ENCODE assay signal across 22 mouse cellular contexts in genomic region chr17:84869074-84869722, GRCm38 (mm10).
DNase-seq lines count a peak whose midpoint lies in the region; ATAC-seq and TF ChIP-seq lines count a peak whose summit lies in the region.
"Had no signal": no experiment of that assay in that cellular context is flagged by ENCODE, and none has a peak within 500 bp of the region (broad histone marks: within the 10 kb centered on the region; RNA-seq: fewer than 3 reads in every experiment).

No protein-coding gene starts in this region.

- H3K4me3 ChIP-seq in MEL (ENCODE audit: control insufficient read depth in 1 of 2, insufficient read depth in 1 of 2, low read depth in 2 of 2, low read length in 2 of 2): no peak overlapping the region
- H3K4me3 ChIP-seq: embryonic facial prominence, embryonic 12.5 days; embryonic facial prominence, embryonic 15.5 days; erythroblast, embryonic 14.5 days; forebrain, embryonic 13.5 days; heart, adult 2 months; hindbrain, embryonic 12.5 days; hindbrain, embryonic 15.5 days had no signal

- no peak for TF ChIP-seq CTCF in MEL (IDR thresholded peaks at IDR 0.05 in 2 of 3, conservative IDR thresholded peaks at IDR 0.05 in 1 of 3; ENCODE audit: control insufficient read depth in 1 of 3, insufficient read depth in 1 of 3, low read depth in 2 of 3, low read length in 3 of 3, poor library complexity in 1 of 3, severe bottlenecking in 1 of 3)

- no peak overlapping the region for H3K27ac ChIP-seq in MEL (ENCODE audit: control insufficient read depth, low read depth, low read length)
- H3K27ac ChIP-seq: embryonic facial prominence, embryonic 12.5 days; embryonic facial prominence, embryonic 15.5 days; forebrain, embryonic 13.5 days; heart, adult 2 months; hindbrain, embryonic 12.5 days; hindbrain, embryonic 15.5 days had no signal

- peak; percentile 65 for ATAC-seq in megakaryocyte progenitor cell, adult 5-6 weeks (replicated peaks; ENCODE audit: poor library complexity)
- no peak for ATAC-seq in cerebellum, adult (ENCODE audit: insufficient number of reproducible peaks, low FRiP score, low TSS enrichment)
- ATAC-seq: activated CD4-positive, CD25-positive, alpha-beta regulatory T cell, adult 4 months; forebrain, embryonic 13.5 days; forebrain, embryonic 16.5 days; intestine, postnatal 0 days had no signal

- TF ChIP-seq POLR2A in MEL (IDR thresholded peaks at IDR 0.05; ENCODE audit: control insufficient read depth in 1 of 2, insufficient read depth in 1 of 2, low read depth in 1 of 2, low read length in 2 of 2, poor library complexity in 1 of 2): no peak

- no peak for TF ChIP-seq RAD21 in MEL (IDR thresholded peaks at IDR 0.05; ENCODE audit: low read depth, low read length)

- H3K9me3 ChIP-seq in MEL (replicated peaks; ENCODE audit: insufficient read depth, low read length): no peaks in the 10 kb centered on the region
- H3K9me3 ChIP-seq: embryonic facial prominence, embryonic 12.5 days; embryonic facial prominence, embryonic 15.5 days; hindbrain, embryonic 12.5 days; hindbrain, embryonic 15.5 days had no signal

- peaks cover 0 to 2% of the 10 kb centered on the region in 2 experiments; a peak in 1 of 4 replicates for H3K27me3 ChIP-seq in MEL (ENCODE audit: control insufficient read depth in 1 of 2, insufficient read depth in 2 of 2, low read length in 2 of 2)
- H3K27me3 ChIP-seq: embryonic facial prominence, embryonic 15.5 days; forebrain, embryonic 13.5 days; hindbrain, embryonic 12.5 days; hindbrain, embryonic 15.5 days had no signal

- H3K36me3 ChIP-seq in MEL (ENCODE audit: control insufficient read depth in 1 of 2, insufficient read depth in 2 of 2, low read length in 2 of 2): no peaks in the 10 kb centered on the region
- H3K36me3 ChIP-seq: embryonic facial prominence, embryonic 12.5 days; embryonic facial prominence, embryonic 15.5 days; hindbrain, embryonic 12.5 days; hindbrain, embryonic 15.5 days had no signal

- TF ChIP-seq EP300 in MEL (IDR thresholded peaks at IDR 0.05; ENCODE audit: low read depth in 1 of 2, low read length in 2 of 2): no peak

- H3K4me1 ChIP-seq in MEL (ENCODE audit: control insufficient read depth in 1 of 2, insufficient read depth in 2 of 2, low read length in 2 of 2): no peaks in the 10 kb centered on the region; a peak in 1 of 4 replicates
- H3K4me1 ChIP-seq: embryonic facial prominence, embryonic 12.5 days; embryonic facial prominence, embryonic 15.5 days; forebrain, embryonic 13.5 days; hindbrain, embryonic 12.5 days; hindbrain, embryonic 15.5 days had no signal

- H3K9ac ChIP-seq in MEL (ENCODE audit: control insufficient read depth, low read depth, low read length, poor library complexity, severe bottlenecking): no peak overlapping the region
- H3K9ac ChIP-seq: embryonic facial prominence, embryonic 15.5 days; forebrain, embryonic 13.5 days; hindbrain, embryonic 12.5 days; hindbrain, embryonic 15.5 days had no signal

- H3K79me2 ChIP-seq in MEL (ENCODE audit: control insufficient read depth, insufficient read depth, low read length, poor library complexity): no peaks in the 10 kb centered on the region

- DNase-seq in MEL (ENCODE audit: low read depth, low spot score) (peak; percentile 45), MN1 (ENCODE audit: low spot score) (peak; percentile 19)
- no peak for DNase-seq in layer of hippocampus, postnatal 14 days (ENCODE audit: low spot score in 2 of 2)
- no peak for DNase-seq in left cerebral cortex, adult 9 months (ENCODE audit: low spot score in 2 of 2)
- DNase-seq: adrenal gland, adult 8-10 months; adrenal gland, postnatal 25 days; cerebellum, adult 18-20 months; cerebellum, adult 9-10 months; cerebellum, postnatal 14 days; gastrocnemius, postnatal 10 days; heart, adult 2 months had no signal

TF ChIP-seq in MEL, 35 proteins besides CTCF, POLR2A, EP300 and RAD21:
- no peak for TF ChIP-seq TAL1 (IDR thresholded peaks at IDR 0.05; ENCODE audit: low read length)
- TF ChIP-seq ZKSCAN1 (IDR thresholded peaks at IDR 0.05; ENCODE audit: low read depth, low read length): no peak
- no peak for TF ChIP-seq NELFE (IDR thresholded peaks at IDR 0.05; ENCODE audit: low read depth, low read length)
- TF ChIP-seq E2F4 (IDR thresholded peaks at IDR 0.05; ENCODE audit: borderline replicate concordance, low read depth, low read length): no peak
- no peak for TF ChIP-seq USF2 (IDR thresholded peaks at IDR 0.05; ENCODE audit: borderline replicate concordance in 1 of 2, insufficient read depth in 1 of 2, low read depth in 1 of 2, low read length in 2 of 2)
- TF ChIP-seq USF1 (IDR thresholded peaks at IDR 0.05; ENCODE audit: low read depth, low read length): no peak
- TF ChIP-seq MAX (IDR thresholded peaks at IDR 0.05; ENCODE audit: low read length): no peak
- TF ChIP-seq SIN3A (IDR thresholded peaks at IDR 0.05; ENCODE audit: low read length): no peak
- TF ChIP-seq ZC3H11A (IDR thresholded peaks at IDR 0.05; ENCODE audit: low read depth, low read length): no peak

Comparison
In these comparisons a context has a peak if more than half of its experiments do, and no peak if none do; other contexts are left out.
1. DNase-seq: peak in MEL (single experiment) and MN1 (single experiment); none in layer of hippocampus, postnatal 14 days (0 of 2) and left cerebral cortex, adult 9 months (0 of 2).